Mouse (Mus musculus) cortical plate, adult 2 months (tissue): Measurements from ENCODE around the gene 4933407L21Rik. TPM values are rescaled to one million over a fixed set of nuclear protein-coding genes. Genes with fewer than 3 reads are reported as not detected.

Experiments
- H3K27ac ChIP-seq: fragments of 200-500 bp; 2 replicates; pipeline ENCODE4 v1.5.1; 2012; ENCODE audit warnings: low read length, control low read depth, inconsistent platforms; ENCODE audit not compliant: insufficient read depth
- H3K4me1 ChIP-seq: fragments of 200-500 bp; 2 replicates; pipeline ENCODE4 v1.6.1; 2011; ENCODE audit warnings: low read length; ENCODE audit not compliant: control insufficient read depth, insufficient read depth
- H3K4me3 ChIP-seq: fragments of 200-500 bp; 2 replicates; pipeline ENCODE4 v1.5.1; 2011; ENCODE audit warnings: mild to moderate bottlenecking, low read length, control low read depth; ENCODE audit not compliant: insufficient read depth
- CTCF ChIP-seq: fragments of 200-500 bp; IDR thresholded peaks from 2 replicates; pipeline ENCODE4 v1.5.1; 2011; ENCODE audit warnings: mild to moderate bottlenecking, control low read depth, low read length; ENCODE audit not compliant: insufficient read depth; ENCODE audit errors: extremely low read depth
- POLR2A ChIP-seq: fragments of 200-500 bp; IDR thresholded peaks from 2 replicates; pipeline ENCODE4 v1.6.1; 2011; ENCODE audit warnings: mild to moderate bottlenecking, low read length, control low read depth; ENCODE audit not compliant: insufficient read depth; ENCODE audit errors: extremely low read depth
- polyA plus RNA-seq: library from polyadenylated mRNA; depleted of rRNA; stranded (reverse); fragments of >200 nt; gene quantifications from 2 replicates; pipeline ENCODE4 v1.2.3, GENCODE M21; 2012

Gene 4933407L21Rik
- polyA plus RNA-seq, 1 experiment, result 6.6 TPM

DNA sequence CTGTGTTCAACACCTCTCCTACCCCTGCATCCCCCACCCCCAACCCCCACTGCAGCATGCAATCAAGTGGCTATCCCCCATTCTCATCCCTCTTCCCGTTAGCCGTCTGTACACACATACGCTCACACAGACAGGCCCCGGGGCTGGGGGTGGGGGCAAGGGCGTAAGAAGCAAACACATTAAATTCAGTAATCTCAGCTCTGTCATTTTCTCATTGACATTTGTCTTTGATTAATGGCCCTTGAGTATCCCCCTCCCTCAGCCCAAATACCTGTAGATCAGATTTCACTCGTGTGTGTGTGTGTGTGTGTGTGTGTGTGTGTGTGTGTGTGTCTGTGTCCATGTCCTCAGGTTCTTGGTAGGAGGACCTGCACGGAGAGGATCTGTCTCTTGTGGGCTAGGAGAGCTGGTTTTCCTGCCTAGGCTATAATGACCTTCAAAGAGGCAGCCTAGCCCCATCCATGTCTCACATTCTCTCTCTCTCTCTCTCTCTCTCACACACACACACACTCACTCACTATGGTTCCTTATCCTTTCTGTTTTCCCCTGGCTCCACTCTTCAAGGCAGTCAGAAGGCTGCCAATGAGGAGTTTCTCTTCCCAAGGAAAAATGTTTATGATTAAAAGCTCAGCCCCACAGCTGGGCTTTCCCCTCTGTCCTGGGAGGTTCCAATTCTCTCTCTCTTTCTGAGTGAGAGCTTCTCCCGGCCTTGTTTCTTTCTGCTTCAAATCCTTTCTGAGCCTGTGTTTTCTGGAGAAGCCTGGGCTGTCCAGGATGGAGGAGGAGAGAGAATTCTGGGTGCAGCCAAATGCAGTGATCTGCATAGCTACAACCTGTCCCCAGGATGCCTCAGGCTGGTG, 30.2 kb upstream of the 4933407L21Rik start:
- Histone ChIP-seq H3K4me3 (peak overlapping the region; percentile 82), H3K27ac (peak overlapping the region; percentile 9), H3K4me1 (peaks cover 31% of the 10 kb centered on the region)
- TF ChIP-seq CTCF (no peak), POLR2A (no peak)

DNA sequence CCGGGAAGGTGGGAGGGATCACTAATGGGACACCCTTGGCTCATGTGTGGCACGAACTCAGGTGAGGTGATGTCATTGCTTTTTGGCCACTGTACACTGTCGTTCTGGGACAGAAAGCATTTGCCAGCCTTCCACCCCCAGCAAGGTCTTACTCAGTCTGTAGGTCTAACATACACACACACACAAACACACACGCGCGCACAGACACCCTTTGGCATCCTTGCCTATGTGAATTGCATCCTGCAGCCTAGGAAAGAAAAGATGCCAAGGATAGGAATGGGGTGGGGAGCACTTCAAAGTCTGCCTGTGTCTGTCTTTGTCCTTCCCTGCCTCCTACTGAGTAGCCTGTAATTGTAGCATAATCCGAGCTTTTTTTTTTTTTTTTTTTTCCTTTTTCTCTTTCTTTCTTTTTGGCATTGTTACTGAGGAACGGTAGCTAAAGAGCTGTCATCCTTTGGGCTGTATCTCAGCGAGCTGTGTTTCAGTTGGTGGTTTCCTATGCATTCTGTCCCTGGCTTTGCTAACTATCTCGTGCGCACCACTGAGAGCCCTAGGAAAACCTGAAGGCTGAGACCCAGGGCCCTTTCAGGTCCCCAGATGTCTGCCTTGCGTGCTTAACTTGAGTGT, 29.4 kb upstream of the 4933407L21Rik start:
- Histone ChIP-seq H3K4me3 (peak overlapping the region; percentile 82), H3K4me1 (peaks cover 31% of the 10 kb centered on the region), H3K27ac (peak overlapping the region; percentile 9)
- TF ChIP-seq POLR2A (no peak), CTCF (no peak)

DNA sequence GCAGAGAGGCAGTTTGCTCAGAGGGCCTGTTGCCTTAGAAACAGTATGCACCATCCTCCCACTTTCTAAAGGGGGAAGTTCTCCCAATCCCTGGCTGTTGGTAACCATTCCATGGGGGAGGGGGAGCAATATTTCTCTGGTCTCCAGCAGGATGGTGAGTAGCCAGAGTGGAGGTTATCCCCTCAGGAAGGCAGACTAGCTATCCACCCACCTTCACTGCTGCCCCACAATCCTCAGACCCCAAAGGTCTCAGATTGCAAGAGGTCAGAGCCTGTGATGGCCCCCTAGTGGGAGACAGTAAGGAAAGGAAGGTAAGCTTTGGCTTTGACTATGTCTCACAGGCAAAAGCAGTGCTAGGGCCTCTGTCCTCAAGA, 28.9 kb upstream of the 4933407L21Rik start:
- no peak overlapping the region for H3K4me3 ChIP-seq

DNA sequence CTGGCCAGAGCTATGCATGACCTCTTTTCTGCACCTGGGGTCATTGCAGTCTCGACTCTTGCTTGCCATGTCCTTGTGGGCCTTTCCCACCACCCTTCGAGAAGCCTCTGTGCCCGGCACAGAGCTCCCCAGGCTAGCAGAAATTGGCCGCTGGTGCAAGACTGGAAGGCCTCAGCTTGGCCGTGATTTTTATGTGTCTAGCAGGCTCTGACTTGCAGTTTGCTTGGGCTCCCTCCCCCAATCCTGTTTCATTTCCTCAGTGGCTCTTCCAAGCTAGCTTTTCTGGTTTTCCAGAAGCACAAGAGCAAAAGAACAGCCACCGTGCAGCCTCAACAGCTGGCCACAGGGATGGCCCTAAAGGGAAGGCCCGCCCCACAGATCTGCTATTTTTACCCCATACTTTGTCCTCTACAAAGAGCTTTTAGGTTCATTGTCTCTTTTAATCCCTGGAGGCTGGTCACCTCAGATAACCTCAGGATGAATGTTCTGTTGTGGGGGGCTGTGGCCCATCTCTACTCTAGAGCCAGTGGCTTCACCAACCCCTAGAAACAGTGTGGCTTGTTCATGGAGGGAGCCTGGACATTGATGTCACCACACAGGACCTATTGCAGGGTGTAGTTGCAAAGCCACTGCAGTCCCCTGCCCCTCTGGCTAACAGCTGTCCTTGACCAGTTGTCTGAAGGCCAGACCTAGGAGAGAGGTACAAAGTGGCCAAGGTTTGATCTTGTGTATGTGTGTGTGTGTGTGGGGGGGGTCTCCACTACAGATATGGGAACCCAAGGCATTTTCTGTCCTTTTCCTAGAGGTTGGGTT, 27.6 kb upstream of the 4933407L21Rik start:
- H3K4me3 ChIP-seq, result no peak overlapping the region
- H3K4me1 ChIP-seq, result peaks cover 31% of the 10 kb centered on the region
- H3K27ac ChIP-seq, result peak overlapping the region; percentile 66; the same call in 1 of the 2 replicates

More for the DNA sequence above, 28.9 kb upstream of the 4933407L21Rik start:
- TF ChIP-seq POLR2A (no peak), CTCF (no peak)
- Histone ChIP-seq H3K4me1 (peaks cover 31% of the 10 kb centered on the region), H3K27ac (peak overlapping the region; percentile 82)

DNA sequence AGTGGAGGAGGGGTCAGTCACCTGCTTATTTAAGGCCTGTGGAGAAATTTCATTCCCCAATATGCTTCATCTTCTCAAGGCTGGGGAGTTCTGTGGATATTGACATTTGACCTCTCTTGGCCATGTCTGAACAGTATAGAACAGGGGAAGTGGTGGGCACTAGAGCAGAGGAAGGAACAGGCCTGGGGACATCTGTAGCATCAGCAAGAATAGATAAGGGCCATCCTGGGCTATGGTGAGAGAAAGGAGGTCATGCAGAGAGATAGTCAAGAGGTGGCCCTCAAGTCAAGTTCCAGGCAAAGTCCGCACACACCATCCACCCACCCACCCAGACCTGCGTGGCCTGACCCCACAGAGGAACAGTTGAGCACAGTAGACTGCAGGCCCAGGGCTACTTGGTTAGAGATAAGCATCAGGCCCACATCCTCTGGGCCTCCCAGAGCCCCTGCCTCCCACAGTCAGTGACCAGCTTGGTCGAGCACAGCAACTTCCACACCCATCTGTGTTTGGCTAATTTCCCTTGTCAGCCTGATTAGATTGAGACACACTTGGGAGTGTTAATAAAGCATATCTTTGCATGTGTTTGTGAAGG, 26.7 kb upstream of the 4933407L21Rik start:
- Histone ChIP-seq H3K4me3 (no peak overlapping the region), H3K27ac (0 out of 2 replicates have a peak overlapping the region, but pooled peaks have one; percentile 23), H3K4me1 (peaks cover 31% of the 10 kb centered on the region)
- no peak for TF ChIP-seq CTCF
- TF ChIP-seq POLR2A, result no peak

More for the DNA sequence above, 27.6 kb upstream of the 4933407L21Rik start:
- TF ChIP-seq POLR2A (no peak), CTCF (no peak)

DNA sequence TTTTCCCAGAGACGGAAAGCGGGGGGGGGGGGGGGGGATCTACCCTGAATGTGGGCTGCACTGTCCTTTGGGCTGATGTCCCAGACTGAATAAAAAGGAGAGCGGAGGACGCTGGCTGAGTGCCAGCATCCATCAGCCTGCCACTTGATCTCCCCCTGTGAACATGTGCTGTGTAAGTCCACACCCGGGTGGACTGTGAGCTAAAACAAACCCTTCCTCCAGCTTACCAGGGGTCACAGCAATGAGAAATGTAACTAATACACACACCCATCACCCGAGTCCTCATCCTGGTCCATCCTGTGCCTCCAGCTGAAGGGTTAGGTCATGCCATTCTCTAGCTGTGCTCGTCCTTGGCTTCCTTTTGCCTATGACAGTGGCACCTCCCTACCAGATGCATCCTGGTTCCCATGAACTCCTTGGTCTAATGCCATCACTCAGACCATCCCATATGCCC, 26.1 kb upstream of the 4933407L21Rik start:
- Histone ChIP-seq H3K27ac (no peak overlapping the region), H3K4me1 (peaks cover 27% of the 10 kb centered on the region), H3K4me3 (no peak overlapping the region)
- TF ChIP-seq CTCF (no peak), POLR2A (no peak)

DNA sequence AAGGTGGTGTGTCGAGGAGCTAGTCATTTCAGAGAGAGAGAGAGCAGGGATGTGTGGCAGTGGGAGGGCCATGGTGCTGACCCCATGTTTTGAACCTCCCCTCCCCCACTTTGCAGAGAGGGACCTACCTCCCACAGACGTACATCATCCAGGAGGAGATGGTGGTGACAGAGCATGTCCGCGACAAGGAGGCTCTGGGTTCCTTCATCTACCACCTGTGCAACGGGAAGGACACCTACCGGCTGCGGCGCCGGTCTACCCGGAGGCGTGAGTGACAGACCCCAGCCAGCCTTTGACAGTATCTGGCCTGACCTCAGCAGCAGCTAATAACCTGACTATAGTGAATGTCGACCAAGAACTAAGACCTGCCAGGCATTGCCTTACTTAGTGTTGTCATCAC, 21.4 kb upstream of the 4933407L21Rik start:
- TF ChIP-seq CTCF (no peak), POLR2A (no peak)
- no peak overlapping the region for H3K27ac ChIP-seq
- peaks cover 4% of the 10 kb centered on the region for H3K4me1 ChIP-seq
- no peak overlapping the region for H3K4me3 ChIP-seq

DNA sequence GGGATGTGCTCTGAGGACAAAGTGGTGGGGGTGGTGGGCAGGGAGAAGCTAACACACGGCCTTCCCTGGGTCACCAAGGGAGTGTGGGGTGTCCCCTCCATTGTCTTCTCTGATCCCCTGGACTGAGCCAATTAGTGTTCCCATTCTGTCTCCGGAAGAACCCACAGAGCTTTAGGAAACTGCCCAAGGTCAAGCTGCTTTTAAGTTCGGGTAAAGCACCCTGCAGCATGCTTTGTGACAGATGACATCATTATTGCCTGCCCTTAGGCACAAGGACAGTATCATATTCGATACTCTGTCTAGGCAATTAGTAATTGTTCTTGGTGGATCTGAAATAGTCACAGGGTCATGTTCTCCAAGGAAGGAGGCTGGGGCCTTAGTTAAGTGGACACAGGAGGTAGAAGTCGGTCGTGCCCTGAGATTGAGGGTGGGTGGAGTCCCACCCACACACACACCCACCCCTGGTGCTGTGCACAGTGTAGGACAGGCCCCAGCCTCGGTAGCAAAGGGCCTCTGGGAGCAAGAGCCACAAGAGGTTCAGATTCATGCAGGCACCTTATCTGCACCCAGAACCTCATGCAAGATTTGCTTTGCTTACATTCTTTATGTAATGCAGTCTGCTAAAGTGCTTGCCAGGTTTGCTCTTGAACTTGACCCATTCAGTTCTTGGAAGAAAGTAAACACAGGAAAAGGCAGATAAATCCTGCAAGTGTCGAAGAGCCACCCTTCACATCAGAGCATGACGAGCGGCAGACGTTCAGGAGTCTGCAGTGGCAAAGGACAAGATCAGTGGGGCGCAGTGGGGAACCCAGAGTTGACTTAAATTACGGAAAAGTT, 19.3 kb upstream of the 4933407L21Rik start:
- no peak overlapping the region for H3K27ac ChIP-seq
- no peaks in the 10 kb centered on the region; the same call in 1 of the 2 replicates for H3K4me1 ChIP-seq
- no peak overlapping the region for H3K4me3 ChIP-seq
- TF ChIP-seq CTCF, result no peak
- TF ChIP-seq POLR2A, result peak; percentile 28; the same call in 1 of the 2 replicates
